Mouse (Mus musculus) embryonic facial prominence, embryonic 13.5 days (tissue): ENCODE results near the gene Palm2. TPM values are rescaled to one million over a fixed set of nuclear protein-coding genes. Genes with fewer than 3 reads are reported as not detected.

Experiments used
- ATAC-seq: fragments of 200-750 bp; cut with Nextera tagmentation; 2 replicates; pipeline ENCODE4 v1.8.0; 2017; ENCODE audit warnings: low read depth; ENCODE audit not compliant: insufficient number of reproducible peaks, insufficient read depth, low FRiP score, low TSS enrichment
- H3K27ac ChIP-seq: fragments of 300-500 bp; sonication (generic); 2 replicates; pipeline ENCODE4 v1.5.1; 2015; ENCODE audit warnings: moderate library complexity, mild to moderate bottlenecking, inconsistent platforms
- H3K27me3 ChIP-seq: fragments of 300-500 bp; sonication (generic); 2 replicates; pipeline ENCODE4 v1.6.1; 2015; ENCODE audit warnings: mild to moderate bottlenecking, inconsistent platforms
- H3K36me3 ChIP-seq: fragments of 300-500 bp; sonication (generic); 2 replicates; pipeline ENCODE4 v1.6.1; 2015; ENCODE audit warnings: mild to moderate bottlenecking, inconsistent platforms
- H3K4me1 ChIP-seq: fragments of 300-500 bp; sonication (generic); 2 replicates; pipeline ENCODE4 v1.6.1; 2015; ENCODE audit warnings: inconsistent platforms
- H3K4me2 ChIP-seq: fragments of 300-500 bp; sonication (generic); 2 replicates; pipeline ENCODE4 v1.6.1; 2015; ENCODE audit warnings: moderate library complexity, mild to moderate bottlenecking, inconsistent platforms
- H3K4me3 ChIP-seq: fragments of 300-500 bp; sonication (generic); 2 replicates; pipeline ENCODE4 v1.5.1; 2015; ENCODE audit warnings: mild to moderate bottlenecking, inconsistent platforms
- H3K9ac ChIP-seq: fragments of 300-500 bp; sonication (generic); 2 replicates; pipeline ENCODE4 v1.6.1; 2015; ENCODE audit warnings: mild to moderate bottlenecking, inconsistent platforms
- H3K9me3 ChIP-seq: fragments of 300-500 bp; sonication (generic); 2 replicates; pipeline ENCODE4 v1.6.1; 2016; ENCODE audit warnings: inconsistent platforms
- WGBS: fragments of 180-500 bp; shearing (Covaris S2); methylation state at CpG from one replicate; pipeline ENCODE4 v1.1.7; 2015; ENCODE audit warnings: mixed read lengths; 5-methylcytosine and 5-hydroxymethylcytosine counted together
- polyA plus RNA-seq: library from polyadenylated mRNA; unstranded; fragments of >200 nt; fragmentation: Nextera tagmentation; extraction: Ambion mirVana; gene quantifications from 2 replicates; pipeline ENCODE4 v1.2.1, GENCODE M21; 2015

The Palm2 gene
- polyA plus RNA-seq, 1 experiment from 2014 or later, result 12.5 TPM

DNA sequence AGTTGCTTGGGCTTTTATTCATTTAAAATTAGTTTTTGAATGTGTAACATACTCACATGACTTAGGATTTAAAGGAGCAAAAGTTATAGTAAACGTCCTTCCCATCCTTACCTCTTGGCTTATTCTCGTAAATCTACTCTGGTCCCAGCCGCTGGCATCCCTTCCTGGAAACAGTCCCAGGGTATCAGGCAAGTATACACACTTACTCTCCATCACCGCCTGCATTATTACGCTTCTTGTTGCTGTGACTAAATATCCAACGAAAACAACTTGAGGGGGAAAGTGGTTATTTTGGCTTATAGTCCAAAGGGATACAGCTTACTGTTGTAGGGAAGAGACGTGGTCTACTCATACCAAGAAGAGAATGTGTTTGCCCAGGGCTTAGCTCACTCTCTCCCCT lies 113.7 kb downstream of the Palm2 start:
- no peak for ATAC-seq
- WGBS, result 77% methylated on average over 7 of the region's 7 CpGs
- H3K4me1 ChIP-seq, result peaks cover 41% of the 10 kb centered on the region
- no peaks in the 10 kb centered on the region for H3K36me3 ChIP-seq
- no peak overlapping the region for H3K9ac ChIP-seq
- H3K27me3 ChIP-seq, result no peaks in the 10 kb centered on the region
- H3K27ac ChIP-seq, result peak overlapping the region; percentile 11; the same call in 1 of the 2 replicates
- no peaks in the 10 kb centered on the region for H3K9me3 ChIP-seq
- no peak overlapping the region for H3K4me3 ChIP-seq
- H3K4me2 ChIP-seq, result no peak overlapping the region

GRCm38 (mm10) chr4:57550216-57550615 lies 116.2 kb downstream of the Palm2 start:
- H3K9me3 ChIP-seq, result no peaks in the 10 kb centered on the region
- WGBS, result 9% methylated on average over 1 of the region's 1 CpGs
- peaks cover 29% of the 10 kb centered on the region for H3K4me1 ChIP-seq
- no peak overlapping the region for H3K4me3 ChIP-seq
- peak overlapping the region; percentile 48 for H3K27ac ChIP-seq
- H3K36me3 ChIP-seq, result no peaks in the 10 kb centered on the region
- H3K9ac ChIP-seq, result no peak overlapping the region
- H3K4me2 ChIP-seq, result no peak overlapping the region
- no peaks in the 10 kb centered on the region for H3K27me3 ChIP-seq
- ATAC-seq, result no peak

- no peak for ATAC-seq
Measured at GRCm38 (mm10) chr4:57557102-57557501, 123.1 kb downstream of the Palm2 start.

DNA sequence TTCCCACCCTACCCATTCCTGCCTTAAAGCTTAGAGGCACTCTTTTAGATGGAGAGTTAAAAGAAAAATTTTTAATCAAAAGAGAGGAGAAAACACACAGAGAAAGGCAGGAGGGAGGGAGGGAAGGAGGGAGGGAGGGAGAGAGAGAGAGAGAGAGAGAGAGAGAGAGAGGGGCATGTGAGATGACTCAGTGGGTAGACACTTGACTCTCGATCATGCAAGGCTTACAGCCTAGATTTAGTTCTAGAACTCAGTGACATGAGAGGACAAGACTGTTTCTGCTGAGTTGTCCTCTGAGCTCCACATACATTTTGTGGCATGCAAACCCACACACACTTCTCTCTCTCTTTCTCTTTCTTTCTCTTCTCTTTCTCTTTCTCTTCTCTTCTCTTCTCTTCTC lies 125.4 kb downstream of the Palm2 start:
- Histone ChIP-seq H3K4me3 (no peak overlapping the region), H3K4me2 (no peak overlapping the region), H3K36me3 (no peaks in the 10 kb centered on the region), H3K4me1 (peaks cover 40% of the 10 kb centered on the region), H3K9ac (no peak overlapping the region), H3K9me3 (no peaks in the 10 kb centered on the region), H3K27ac (no peak overlapping the region), H3K27me3 (no peaks in the 10 kb centered on the region)
- WGBS, result 68% methylated on average over 1 of the region's 1 CpGs
- ATAC-seq, result no peak

More at GRCm38 (mm10) chr4:57557102-57557501, 123.1 kb downstream of the Palm2 start:
- Histone ChIP-seq H3K4me1 (peaks cover 44% of the 10 kb centered on the region), H3K9me3 (no peaks in the 10 kb centered on the region), H3K36me3 (no peaks in the 10 kb centered on the region), H3K4me3 (no peak overlapping the region), H3K27ac (no peak overlapping the region), H3K4me2 (no peak overlapping the region), H3K9ac (no peak overlapping the region), H3K27me3 (no peaks in the 10 kb centered on the region)
- WGBS, result 75% methylated on average over 2 of the region's 2 CpGs

DNA sequence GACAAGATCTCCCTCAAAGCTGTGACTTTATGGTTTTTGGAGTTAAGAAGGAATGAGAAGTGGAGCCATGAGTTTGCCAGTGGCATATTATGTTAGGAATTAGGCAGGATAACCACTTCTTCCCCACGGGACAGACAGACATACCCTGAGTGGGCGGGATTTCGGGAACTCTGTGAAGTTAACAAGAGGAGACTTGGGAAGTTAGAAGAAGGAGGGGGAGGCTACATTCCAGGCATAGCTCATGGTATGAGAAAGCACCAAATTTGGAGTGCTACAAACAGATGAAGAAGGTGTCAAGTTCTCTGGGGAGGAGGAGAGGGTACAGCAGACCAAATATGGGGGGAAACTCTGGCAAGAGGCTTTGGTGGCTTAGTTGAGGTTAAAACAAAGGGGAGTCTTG lies 126.0 kb downstream of the Palm2 start:
- H3K4me1 ChIP-seq, result peaks cover 34% of the 10 kb centered on the region
- no peaks in the 10 kb centered on the region for H3K27me3 ChIP-seq
- H3K4me3 ChIP-seq, result no peak overlapping the region
- 26% methylated on average over 3 of the region's 3 CpGs for WGBS
- no peak for ATAC-seq
- no peak overlapping the region for H3K4me2 ChIP-seq
- H3K9me3 ChIP-seq, result no peaks in the 10 kb centered on the region
- H3K27ac ChIP-seq, result peak overlapping the region; percentile 90
- no peaks in the 10 kb centered on the region for H3K36me3 ChIP-seq
- no peak overlapping the region for H3K9ac ChIP-seq

- H3K4me2 ChIP-seq, result peak overlapping the region; percentile 18; the same call in 1 of the 2 replicates
Measured at GRCm38 (mm10) chr4:57561055-57561454, 127.0 kb downstream of the Palm2 start.

GRCm38 (mm10) chr4:57565283-57565682 lies 131.2 kb downstream of the Palm2 start:
- ATAC-seq, result no peak
- Histone ChIP-seq H3K9me3 (no peaks in the 10 kb centered on the region), H3K4me3 (no peak overlapping the region), H3K4me1 (peaks cover 51% of the 10 kb centered on the region), H3K27me3 (no peaks in the 10 kb centered on the region), H3K36me3 (no peaks in the 10 kb centered on the region), H3K4me2 (no peak overlapping the region), H3K9ac (no peak overlapping the region), H3K27ac (no peak overlapping the region)
- 88% methylated on average over 1 of the region's 1 CpGs for WGBS

More at GRCm38 (mm10) chr4:57561055-57561454, 127.0 kb downstream of the Palm2 start:
- H3K4me1 ChIP-seq, result peaks cover 31% of the 10 kb centered on the region
- WGBS, result 42% methylated on average over 6 of the region's 6 CpGs
- H3K27ac ChIP-seq, result peak overlapping the region; percentile 90
- ATAC-seq, result peak; percentile 62; the same call in 1 of the 2 replicates
- H3K36me3 ChIP-seq, result no peaks in the 10 kb centered on the region
- H3K9me3 ChIP-seq, result no peaks in the 10 kb centered on the region
- no peaks in the 10 kb centered on the region for H3K27me3 ChIP-seq
- 0 out of 2 replicates have a peak overlapping the region, but pooled peaks have one; percentile 11 for H3K9ac ChIP-seq
- H3K4me3 ChIP-seq, result no peak overlapping the region

GRCm38 (mm10) chr4:57565811-57566210 lies 131.8 kb downstream of the Palm2 start:
- Histone ChIP-seq H3K4me3 (no peak overlapping the region), H3K4me1 (peaks cover 51% of the 10 kb centered on the region), H3K27me3 (no peaks in the 10 kb centered on the region), H3K4me2 (no peak overlapping the region), H3K9ac (no peak overlapping the region), H3K27ac (no peak overlapping the region), H3K36me3 (no peaks in the 10 kb centered on the region), H3K9me3 (no peaks in the 10 kb centered on the region)
- no peak for ATAC-seq
- WGBS, result 69% methylated on average over 2 of the region's 2 CpGs

GRCm38 (mm10) chr4:57567666-57568206 lies 133.7 kb downstream of the Palm2 start, which contains the start of gene Pakap:
TSS of gene Pakap (plus strand) at chr4:57568179.
- no peaks in the 10 kb centered on the region for H3K27me3 ChIP-seq
- H3K4me2 ChIP-seq, result peak within 1 kb of the TSS; percentile 80
- H3K36me3 ChIP-seq, result no peaks in the 10 kb centered on the region
- peaks cover 44% of the 10 kb centered on the region for H3K4me1 ChIP-seq
- H3K9ac ChIP-seq, result peak within 1 kb of the TSS; percentile 80
- H3K4me3 ChIP-seq, result peak within 1 kb of the TSS; percentile 65
- no peaks in the 10 kb centered on the region for H3K9me3 ChIP-seq
- H3K27ac ChIP-seq, result peak within 1 kb of the TSS; percentile 97
- WGBS, result under 1% methylated on average over 51 of the region's 51 CpGs
- ATAC-seq, result peak; percentile 79

DNA sequence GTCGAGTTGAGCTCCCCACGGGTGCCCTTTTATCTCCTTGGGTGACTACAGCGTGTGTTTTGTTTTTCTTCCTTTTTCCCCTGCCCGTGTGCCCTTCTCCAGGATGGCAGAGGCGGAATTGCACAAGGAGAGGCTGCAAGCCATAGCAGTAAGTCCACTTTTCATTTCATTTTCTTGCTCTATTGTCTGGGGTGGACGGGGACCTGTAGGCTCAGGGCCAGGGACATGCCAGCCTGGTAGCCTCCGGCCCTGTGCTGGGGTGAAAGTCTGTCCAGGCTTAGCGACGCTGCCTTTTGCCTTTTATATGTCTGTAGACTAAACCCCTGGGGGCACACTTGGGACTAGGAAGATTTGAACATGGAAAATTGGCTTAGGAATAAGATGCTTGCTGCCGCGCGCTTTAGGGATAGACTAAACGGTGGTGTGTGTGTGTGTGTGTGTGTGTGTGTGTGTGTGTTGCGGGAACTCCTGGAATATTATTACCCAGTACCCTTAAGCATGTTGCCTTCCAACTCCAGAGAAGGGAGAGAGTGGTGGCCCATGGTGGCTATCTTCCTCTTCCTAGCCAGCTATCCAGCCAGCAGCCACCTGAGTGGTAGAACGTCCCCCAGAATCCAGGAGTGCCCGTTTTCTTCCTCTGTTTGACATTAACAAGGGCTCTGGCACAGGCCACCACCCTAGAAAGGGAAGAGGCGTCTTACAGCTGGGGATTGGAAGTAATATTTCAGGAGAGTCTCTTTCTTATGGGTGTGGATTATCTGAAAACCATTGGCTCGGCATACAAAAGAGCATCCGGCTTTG lies 134.4 kb downstream of the Palm2 start:
- peak overlapping the region; percentile 97 for H3K27ac ChIP-seq
- no peaks in the 10 kb centered on the region for H3K9me3 ChIP-seq
- no peak; the same call in 1 of the 2 replicates for ATAC-seq
- peak overlapping the region; percentile 80 for H3K4me2 ChIP-seq
- H3K4me1 ChIP-seq, result peaks cover 44% of the 10 kb centered on the region
- H3K36me3 ChIP-seq, result no peaks in the 10 kb centered on the region
- H3K27me3 ChIP-seq, result no peaks in the 10 kb centered on the region
- peak overlapping the region; percentile 65 for H3K4me3 ChIP-seq
- 12% methylated on average over 19 of the region's 19 CpGs for WGBS
- peak overlapping the region; percentile 80 for H3K9ac ChIP-seq

- no peaks in the 10 kb centered on the region for H3K27me3 ChIP-seq
- H3K4me2 ChIP-seq, result peak overlapping the region; percentile 80
- H3K9ac ChIP-seq, result peak overlapping the region; percentile 80
- no peak for ATAC-seq
- peak overlapping the region; percentile 97 for H3K27ac ChIP-seq
- H3K9me3 ChIP-seq, result no peaks in the 10 kb centered on the region
- peak overlapping the region; percentile 65 for H3K4me3 ChIP-seq
- 26% methylated on average over 4 of the region's 4 CpGs for WGBS
- no peaks in the 10 kb centered on the region for H3K36me3 ChIP-seq
- H3K4me1 ChIP-seq, result peaks cover 44% of the 10 kb centered on the region
Measured at GRCm38 (mm10) chr4:57569069-57569355, 135.0 kb downstream of the Palm2 start.

DNA sequence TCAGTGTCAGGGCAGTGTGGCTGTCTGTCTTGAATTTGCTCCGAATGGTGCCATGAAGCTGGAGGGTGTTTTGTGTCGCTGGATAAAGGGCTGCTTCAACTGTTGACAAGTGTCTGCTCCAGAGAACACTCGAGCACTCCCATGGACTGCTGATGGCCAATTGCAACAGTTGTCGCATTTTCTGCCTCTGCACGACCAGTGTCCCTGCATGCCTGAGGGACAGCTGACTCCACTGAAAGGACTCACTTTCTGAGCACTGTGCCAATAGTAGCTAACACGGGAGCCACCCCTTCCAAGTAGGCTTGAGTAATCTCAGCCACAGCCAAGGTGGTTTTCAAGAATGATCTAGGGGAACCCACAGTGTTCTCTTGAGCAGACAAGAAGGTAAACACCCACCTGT lies 135.7 kb downstream of the Palm2 start:
- H3K9ac ChIP-seq, result peak overlapping the region; percentile 44; the same call in 1 of the 2 replicates
- ATAC-seq, result no peak
- no peaks in the 10 kb centered on the region for H3K9me3 ChIP-seq
- peak overlapping the region; percentile 65 for H3K4me3 ChIP-seq
- no peaks in the 10 kb centered on the region for H3K36me3 ChIP-seq
- H3K27ac ChIP-seq, result peak overlapping the region; percentile 97
- peaks cover 49% of the 10 kb centered on the region for H3K4me1 ChIP-seq
- WGBS, result 23% methylated on average over 6 of the region's 6 CpGs
- peak overlapping the region; percentile 80 for H3K4me2 ChIP-seq
- no peaks in the 10 kb centered on the region for H3K27me3 ChIP-seq
